Mouse (Mus musculus) hematopoietic stem cell, adult 5-6 weeks (primary cell): Measurements from ENCODE around the gene Taf15. TPM values are rescaled to one million over a fixed set of nuclear protein-coding genes. Genes with fewer than 3 reads are reported as not detected.

Source experiments
- ATAC-seq, 2 experiments: fragments of 125-278 bp in 1 of 2; replicated peaks in 1 of 2; 2 replicates each; pipeline ENCODE4 v1.8.0; 2016 to 2017; ENCODE audit warnings: inconsistent platforms in 2 of 2, mild to moderate bottlenecking in 2 of 2, moderate number of reproducible peaks in 2 of 2, low read depth in 1 of 2, moderate TSS enrichment in 1 of 2; ENCODE audit not compliant: low FRiP score in 2 of 2, poor library complexity in 2 of 2, severe bottlenecking in 2 of 2, insufficient read depth in 1 of 2, low TSS enrichment in 1 of 2
- total RNA-seq: library from RNA; stranded (forward); fragments of 172-1452, 232-1000 nt; gene quantifications from 2 replicates; pipeline ENCODE4 v1.2.3, GENCODE M21; 2017

The Taf15 gene
- total RNA-seq, 1 experiment from 2014 or later: 41.5 TPM

GRCm38 (mm10) chr11:83450550-83450949 is 22.3 kb upstream of the Taf15 start:
- no peak for ATAC-seq

GRCm38 (mm10) chr11:83451281-83451680 is 21.6 kb upstream of the Taf15 start:
- ATAC-seq: no peak

GRCm38 (mm10) chr11:83454548-83454947 is 18.3 kb upstream of the Taf15 start:
- ATAC-seq: peak; percentile 54 to 69; a peak in 3 of 4 replicates

- ATAC-seq: no peak
These were observed 17.3 kb upstream of the Taf15 start for GRCm38 (mm10) chr11:83455608-83456007.

GRCm38 (mm10) chr11:83457257-83457656 is 15.6 kb upstream of the Taf15 start:
- no peak for ATAC-seq

GRCm38 (mm10) chr11:83457912-83458601 is 14.8 kb upstream of the Taf15 start:
- ATAC-seq: no peak

GRCm38 (mm10) chr11:83461462-83462027 is 11.3 kb upstream of the Taf15 start:
- ATAC-seq: no peak

- ATAC-seq: peak in 1 of 2 experiments; percentile 46; a peak in 1 of 4 replicates
These were observed 10.1 kb upstream of the Taf15 start, which contains the start of gene Mmp28 for GRCm38 (mm10) chr11:83462711-83463244. Gene Mmp28 (minus strand): TSS chr11:83463071.

- no peak for ATAC-seq
These were observed 6.9 kb upstream of the Taf15 start for GRCm38 (mm10) chr11:83465976-83466375.

GRCm38 (mm10) chr11:83467120-83467652 is 5.7 kb upstream of the Taf15 start:
- peak; percentile 61 to 75 for ATAC-seq

GRCm38 (mm10) chr11:83468765-83469164 is 4.1 kb upstream of the Taf15 start:
- no peak for ATAC-seq

GRCm38 (mm10) chr11:83471766-83472165 is 1.1 kb upstream of the Taf15 start:
- ATAC-seq: no peak

- peak in 1 of 2 experiments; percentile 20; a peak in 1 of 4 replicates for ATAC-seq
These were observed 540 bp downstream of the Taf15 start for GRCm38 (mm10) chr11:83473235-83474016.

- ATAC-seq: no peak
These were observed 18.6 kb downstream of the Taf15 start for GRCm38 (mm10) chr11:83491488-83491887.

- ATAC-seq: no peak
These were observed 22.7 kb downstream of the Taf15 start for GRCm38 (mm10) chr11:83495571-83495970.

GRCm38 (mm10) chr11:83504308-83504707 is 31.4 kb downstream of the Taf15 start:
- ATAC-seq: no peak

- ATAC-seq: no peak
These were observed 36.6 kb downstream of the Taf15 start for GRCm38 (mm10) chr11:83509521-83509920.

GRCm38 (mm10) chr11:83517153-83517552 is 44.3 kb downstream of the Taf15 start:
- ATAC-seq: no peak
